Mouse (Mus musculus) liver, postnatal 0 days (tissue): ENCODE data around the gene Srgap1.

ENCODE experiments used
- CTCF ChIP-seq: sonication (generic); IDR thresholded peaks from 2 replicates; pipeline ENCODE4 v1.5.1; 2016; ENCODE audit warnings: antibody characterized with exemption, low read depth
- EP300 ChIP-seq: IDR thresholded peaks from 2 replicates; pipeline ENCODE4 v1.6.1; 2016; ENCODE audit warnings: antibody characterized with exemption, low read depth, mild to moderate bottlenecking

- no peak for TF ChIP-seq CTCF
- TF ChIP-seq EP300: no peak
Observed at GRCm38 (mm10) chr10:121958741-121959140, 88.4 kb downstream of the Srgap1 start.
